Mouse (Mus musculus) intestine, postnatal 0 days (tissue): ENCODE measurements around the gene Atp8a2. TPM values are rescaled to one million over a fixed set of nuclear protein-coding genes. Genes with fewer than 3 reads are reported as not detected.

Source experiments
- ATAC-seq: fragments of 200-750 bp; cut with Nextera tagmentation; 2 replicates; pipeline ENCODE4 v1.8.0; 2017; ENCODE audit warnings: mild to moderate bottlenecking, moderate TSS enrichment, moderate library complexity
- H3K27ac ChIP-seq: fragments of 300-500 bp; sonication (generic); 2 replicates; pipeline ENCODE4 v1.5.1; 2014; ENCODE audit warnings: mild to moderate bottlenecking, low read depth, low read length, moderate library complexity
- H3K27me3 ChIP-seq: fragments of 300-500 bp; sonication (generic); replicated peaks from 2 replicates; pipeline ENCODE4 v1.6.1; 2014; ENCODE audit warnings: low read length, mixed read lengths; ENCODE audit not compliant: control insufficient read depth, insufficient read depth
- H3K36me3 ChIP-seq: fragments of 300-500 bp; sonication (generic); 2 replicates; pipeline ENCODE4 v1.6.1; 2014; ENCODE audit warnings: mild to moderate bottlenecking, moderate library complexity; ENCODE audit not compliant: control insufficient read depth, insufficient read depth
- H3K4me1 ChIP-seq: fragments of 300-500 bp; sonication (generic); replicated peaks from 2 replicates; pipeline ENCODE4 v1.6.1; 2014; ENCODE audit warnings: antibody characterized with exemption, low read length, mixed read lengths; ENCODE audit not compliant: control insufficient read depth, insufficient read depth
- H3K4me2 ChIP-seq: fragments of 300-500 bp; sonication (generic); replicated peaks from 2 replicates; pipeline ENCODE4 v1.6.1; 2014; ENCODE audit warnings: low read depth, mild to moderate bottlenecking, moderate library complexity
- H3K4me3 ChIP-seq: fragments of 300-500 bp; sonication (generic); 2 replicates; pipeline ENCODE4 v1.5.1; 2014; ENCODE audit warnings: low read depth, low read length
- H3K9ac ChIP-seq: fragments of 300-500 bp; sonication (generic); 2 replicates; pipeline ENCODE4 v1.6.1; 2014; ENCODE audit warnings: mild to moderate bottlenecking, low read depth, low read length
- H3K9me3 ChIP-seq: fragments of 300-500 bp; sonication (generic); 2 replicates; pipeline ENCODE4 v1.6.1; 2016; ENCODE audit warnings: mixed run types; ENCODE audit not compliant: control insufficient read depth
- CTCF ChIP-seq: sonication (generic); IDR thresholded peaks from 2 replicates; pipeline ENCODE4 v1.5.1; 2016; ENCODE audit warnings: low read depth, mild to moderate bottlenecking, control low read depth, antibody characterized with exemption, moderate library complexity
- WGBS: fragments of 180-500 bp; shearing (Covaris S2); extraction: QIAGEN DNeasy Blood & Tissue Kit; methylation state at CpG from one replicate; pipeline ENCODE4 v1.1.7; 2014; 5-methylcytosine and 5-hydroxymethylcytosine counted together
- polyA plus RNA-seq: library from polyadenylated mRNA; unstranded; fragments of >200 nt; fragmentation: Nextera tagmentation; extraction: Ambion mirVana; gene quantifications from 2 replicates; pipeline ENCODE4 v1.2.1, GENCODE M21; 2015

The Atp8a2 gene
- polyA plus RNA-seq, 1 experiment from 2014 or later: 5.1 TPM

GRCm38 (mm10) chr14:59780391-59780790, 416.6 kb downstream of the Atp8a2 start:
- Histone ChIP-seq H3K9me3 (no peaks in the 10 kb centered on the region), H3K27ac (no peak overlapping the region), H3K4me2 (no peak overlapping the region), H3K36me3 (no peaks in the 10 kb centered on the region; the same call in 1 of the 2 replicates), H3K27me3 (no peaks in the 10 kb centered on the region), H3K4me1 (no peaks in the 10 kb centered on the region), H3K4me3 (no peak overlapping the region), H3K9ac (no peak overlapping the region)
- WGBS: 89% methylated on average over 9 of the region's 9 CpGs
- TF ChIP-seq CTCF: no peak
- ATAC-seq: no peak

GRCm38 (mm10) chr14:59762227-59762626, 434.8 kb downstream of the Atp8a2 start:
- no peaks in the 10 kb centered on the region for H3K36me3 ChIP-seq
- ATAC-seq: no peak
- no peak overlapping the region for H3K4me3 ChIP-seq
- H3K9ac ChIP-seq: no peak overlapping the region
- 43% methylated on average over 3 of the region's 3 CpGs for WGBS
- H3K4me1 ChIP-seq: 0 out of 2 replicates have a peak, but pooled peaks cover 6% of the 10 kb centered on the region
- H3K4me2 ChIP-seq: no peak overlapping the region
- H3K27ac ChIP-seq: no peak overlapping the region
- TF ChIP-seq CTCF: no peak
- H3K9me3 ChIP-seq: no peaks in the 10 kb centered on the region
- no peaks in the 10 kb centered on the region for H3K27me3 ChIP-seq

- Histone ChIP-seq H3K4me2 (peak overlapping the region; percentile 14), H3K27ac (peak overlapping the region; percentile 80), H3K9ac (no peak overlapping the region), H3K9me3 (no peaks in the 10 kb centered on the region), H3K4me1 (0 out of 2 replicates have a peak, but pooled peaks cover 6% of the 10 kb centered on the region), H3K27me3 (no peaks in the 10 kb centered on the region), H3K4me3 (no peak overlapping the region), H3K36me3 (no peaks in the 10 kb centered on the region)
- peak; percentile 96 for ATAC-seq
- WGBS: 47% methylated on average over 12 of the region's 12 CpGs
- TF ChIP-seq CTCF: no peak
These were observed 437.0 kb downstream of the Atp8a2 start for GRCm38 (mm10) chr14:59759900-59760493.

- no peak overlapping the region for H3K4me2 ChIP-seq
- no peak overlapping the region for H3K9ac ChIP-seq
- H3K4me3 ChIP-seq: no peak overlapping the region
- TF ChIP-seq CTCF: no peak
- H3K9me3 ChIP-seq: no peaks in the 10 kb centered on the region
- H3K27ac ChIP-seq: peak overlapping the region; percentile 80
- H3K4me1 ChIP-seq: 0 out of 2 replicates have a peak, but pooled peaks cover 6% of the 10 kb centered on the region
- ATAC-seq: 0 out of 2 replicates have a peak, but pooled peaks have one; percentile 3
- H3K36me3 ChIP-seq: no peaks in the 10 kb centered on the region
- 50% methylated on average over 15 of the region's 15 CpGs for WGBS
- H3K27me3 ChIP-seq: no peaks in the 10 kb centered on the region
These were observed 437.7 kb downstream of the Atp8a2 start for GRCm38 (mm10) chr14:59759196-59759839.

- H3K9ac ChIP-seq: no peak overlapping the region
- no peaks in the 10 kb centered on the region for H3K36me3 ChIP-seq
- H3K4me2 ChIP-seq: no peak overlapping the region
- no peak overlapping the region for H3K4me3 ChIP-seq
- no peaks in the 10 kb centered on the region for H3K27me3 ChIP-seq
- TF ChIP-seq CTCF: no peak
- no peak for ATAC-seq
- no peaks in the 10 kb centered on the region for H3K9me3 ChIP-seq
- 88% methylated on average over 3 of the region's 3 CpGs for WGBS
- no peaks in the 10 kb centered on the region for H3K4me1 ChIP-seq
- H3K27ac ChIP-seq: no peak overlapping the region
These were observed 444.6 kb downstream of the Atp8a2 start for GRCm38 (mm10) chr14:59752401-59752800.

GRCm38 (mm10) chr14:59750005-59750404, 447.0 kb downstream of the Atp8a2 start:
- no peaks in the 10 kb centered on the region for H3K36me3 ChIP-seq
- no peak overlapping the region for H3K4me3 ChIP-seq
- H3K9me3 ChIP-seq: no peaks in the 10 kb centered on the region
- no peak for TF ChIP-seq CTCF
- H3K9ac ChIP-seq: no peak overlapping the region
- no peak overlapping the region for H3K27ac ChIP-seq
- ATAC-seq: no peak
- H3K4me2 ChIP-seq: no peak overlapping the region
- peaks cover 4% of the 10 kb centered on the region for H3K4me1 ChIP-seq
- 93% methylated on average over 6 of the region's 6 CpGs for WGBS
- H3K27me3 ChIP-seq: no peaks in the 10 kb centered on the region
